Mouse (Mus musculus): ENCODE results near the gene Ltbp1.

The Ltbp1 gene

GRCm38 (mm10) chr17:75005281-75005684, at the start of gene Ltbp1:
TSS of gene Ltbp1 (plus strand) at chr17:75005568.
- peak; percentile 85 for DNase-seq

DNA sequence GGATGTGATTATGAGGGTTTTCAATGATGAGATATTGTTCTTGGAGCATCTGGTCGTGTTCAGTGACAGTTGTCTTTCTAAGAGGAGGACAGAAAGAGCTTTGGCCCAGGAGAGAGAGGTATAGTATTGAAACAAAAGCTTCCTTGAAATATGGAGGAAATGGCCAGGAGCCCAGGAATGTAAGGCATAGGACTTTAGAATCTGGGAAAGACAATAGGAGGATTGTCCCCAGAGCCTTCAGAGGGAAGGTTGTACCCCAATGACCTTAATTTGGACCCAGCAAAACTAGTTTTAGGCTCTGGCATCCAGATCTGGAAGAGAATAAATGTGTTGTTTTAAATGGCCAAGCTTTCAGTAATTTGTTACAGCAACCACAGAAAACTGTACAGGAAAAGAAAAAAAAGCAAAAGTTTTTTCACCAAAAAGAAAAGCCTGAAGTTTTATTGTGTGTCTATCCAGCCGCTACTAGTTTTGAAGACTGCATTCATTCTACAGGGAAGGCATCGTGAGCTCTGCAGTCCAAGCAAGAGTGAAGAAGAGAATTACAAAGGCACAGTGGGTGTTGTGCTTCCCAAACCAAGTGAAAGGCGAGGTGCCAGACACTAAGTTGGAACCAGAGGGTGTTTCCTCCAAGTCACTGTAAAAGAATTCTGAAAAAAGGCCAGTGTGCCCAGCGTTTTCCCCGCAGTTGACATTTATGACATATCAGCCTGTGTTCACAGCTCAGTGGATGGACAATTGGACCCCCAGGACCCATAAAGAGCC, 45.7 kb upstream of the Ltbp1 start:
- peak; percentile 59 for DNase-seq

GRCm38 (mm10) chr17:74963222-74963621, 42.1 kb upstream of the Ltbp1 start:
- DNase-seq, result no peak

DNA sequence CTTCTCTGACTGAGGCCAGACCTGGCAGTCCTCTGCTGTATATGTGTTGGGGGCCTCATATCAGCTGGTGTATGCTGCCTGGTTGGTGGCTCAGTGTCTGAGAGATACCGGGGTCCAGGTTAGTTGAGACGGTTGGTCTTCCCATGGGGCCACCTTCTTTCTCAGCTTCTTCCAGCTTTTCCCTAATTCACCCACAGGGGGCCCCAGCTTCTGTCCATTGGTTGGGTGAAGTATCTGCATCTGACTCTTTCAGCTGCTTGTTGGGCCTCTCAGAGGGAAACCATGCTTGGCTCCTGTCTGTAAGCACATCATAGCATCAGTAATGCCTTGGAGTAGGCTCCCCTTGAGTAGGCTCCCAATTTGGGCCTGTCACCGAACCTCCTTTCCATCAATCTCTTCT, 41.5 kb upstream of the Ltbp1 start:
- DNase-seq, result no peak

DNA sequence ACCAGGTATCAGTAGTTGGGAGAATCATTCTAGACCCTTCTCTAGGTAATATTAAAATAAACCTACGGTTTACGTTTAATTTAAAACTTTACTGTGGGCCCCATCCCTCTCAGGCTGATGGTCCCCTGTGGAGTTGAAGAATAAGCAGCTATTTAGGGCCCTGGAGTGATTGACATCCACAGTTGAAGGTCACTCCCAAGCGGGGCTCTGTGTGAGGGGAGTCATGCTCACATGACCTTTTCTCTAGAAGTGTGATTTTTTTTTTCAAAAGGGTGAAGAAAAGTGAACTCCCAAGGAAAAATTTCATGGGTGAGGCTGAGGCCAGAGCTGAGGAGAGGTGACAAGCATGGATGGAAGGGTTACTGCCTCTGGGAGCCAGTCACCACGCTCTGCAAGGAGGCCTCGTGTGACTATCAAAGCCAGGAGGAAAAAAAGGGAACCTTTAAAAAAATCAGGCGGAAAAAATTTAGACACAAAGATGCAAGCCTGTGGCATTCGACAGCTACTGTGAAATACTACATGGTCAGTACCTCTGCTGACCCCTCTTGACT, 38.0 kb upstream of the Ltbp1 start:
- no peak for DNase-seq

GRCm38 (mm10) chr17:74968152-74968712, 37.1 kb upstream of the Ltbp1 start:
- no peak for DNase-seq

DNA sequence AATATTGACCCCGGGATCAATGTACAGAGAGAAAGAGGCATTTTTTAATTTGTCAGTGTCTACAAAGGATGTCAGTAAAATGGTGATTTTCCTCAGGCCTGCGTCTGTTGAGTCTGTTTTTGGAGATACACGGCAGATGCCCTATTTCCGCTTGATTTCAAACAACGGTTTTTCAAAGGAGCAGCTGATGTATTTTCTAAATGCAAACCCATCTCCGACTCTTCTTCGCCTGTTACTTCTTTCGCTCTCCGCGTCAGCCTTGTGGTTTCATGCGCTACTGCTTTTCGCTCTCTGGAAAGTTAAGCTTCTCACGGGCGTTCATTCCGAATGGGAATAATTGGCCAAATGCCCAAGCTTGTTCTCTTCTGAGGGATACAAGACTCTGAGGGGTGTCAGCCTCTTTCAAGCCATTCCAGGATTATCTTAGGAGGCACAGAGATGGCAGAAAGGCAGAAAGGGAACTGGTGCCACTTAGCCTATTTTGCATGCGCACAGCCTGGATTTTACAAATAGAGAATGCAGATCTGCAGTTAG, 36.6 kb upstream of the Ltbp1 start:
- peak; percentile 60 for DNase-seq

DNA sequence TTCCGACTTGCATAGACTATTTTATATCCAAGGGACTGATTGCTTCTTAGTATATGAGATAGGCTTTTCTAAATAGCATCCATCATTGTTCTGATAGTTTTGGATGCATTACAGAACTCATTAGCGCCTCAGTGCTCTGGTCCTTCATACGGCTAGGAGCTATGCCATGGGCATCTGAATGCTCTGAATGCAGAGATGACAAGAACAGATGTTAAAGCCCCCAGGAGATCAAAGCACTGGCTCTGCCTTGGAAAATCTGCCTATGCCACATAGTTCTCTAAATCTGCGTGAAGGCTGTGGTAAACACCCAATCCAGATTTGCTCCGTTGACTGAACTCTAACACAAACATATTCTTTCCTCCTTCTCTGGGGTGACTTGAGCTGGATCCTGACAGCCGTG, 30.2 kb upstream of the Ltbp1 start:
- no peak for DNase-seq

GRCm38 (mm10) chr17:74976167-74976985, 29.0 kb upstream of the Ltbp1 start:
- no peak for DNase-seq

GRCm38 (mm10) chr17:74979767-74980166, 25.6 kb upstream of the Ltbp1 start:
- DNase-seq, result no peak

- no peak for DNase-seq
Observed at GRCm38 (mm10) chr17:74981703-74982102, 23.7 kb upstream of the Ltbp1 start.

DNA sequence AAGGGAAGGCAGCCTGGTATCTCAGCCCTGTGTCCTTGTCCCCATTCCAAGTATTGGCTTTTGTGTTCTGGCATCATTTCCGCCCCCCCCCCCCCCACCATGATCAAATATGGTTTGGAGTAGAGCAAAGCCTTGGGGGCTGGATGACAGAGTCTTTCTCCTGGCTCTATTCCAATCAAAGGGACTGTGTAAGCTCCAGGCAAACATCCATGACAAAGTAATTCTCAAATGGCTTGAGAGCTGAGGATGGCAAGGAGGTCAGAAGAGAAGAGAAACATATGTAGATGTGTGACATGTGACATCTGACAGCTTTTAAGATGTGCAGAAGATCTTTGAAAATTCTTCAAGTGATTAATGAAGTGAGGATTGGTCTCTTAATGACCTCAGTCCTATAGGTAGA, 22.5 kb upstream of the Ltbp1 start:
- DNase-seq, result no peak

DNA sequence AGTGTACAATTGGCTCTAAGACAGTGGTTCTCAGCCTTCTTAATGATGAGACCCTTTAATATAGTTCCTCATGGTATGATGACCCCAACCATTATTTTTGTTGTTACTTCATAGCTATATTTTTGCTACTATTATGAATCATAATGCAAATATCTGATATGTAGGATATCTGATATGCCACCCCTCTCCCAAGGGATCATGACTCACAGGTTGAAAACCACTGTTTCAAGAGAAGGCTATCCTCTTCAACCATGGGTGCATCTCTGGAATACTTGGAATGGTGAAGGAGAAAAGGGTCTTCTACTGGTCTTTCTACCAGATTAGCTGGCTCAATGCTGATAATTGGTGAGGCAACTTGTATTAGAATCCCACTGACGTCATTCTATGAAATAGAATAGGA, 21.3 kb upstream of the Ltbp1 start:
- no peak for DNase-seq

DNA sequence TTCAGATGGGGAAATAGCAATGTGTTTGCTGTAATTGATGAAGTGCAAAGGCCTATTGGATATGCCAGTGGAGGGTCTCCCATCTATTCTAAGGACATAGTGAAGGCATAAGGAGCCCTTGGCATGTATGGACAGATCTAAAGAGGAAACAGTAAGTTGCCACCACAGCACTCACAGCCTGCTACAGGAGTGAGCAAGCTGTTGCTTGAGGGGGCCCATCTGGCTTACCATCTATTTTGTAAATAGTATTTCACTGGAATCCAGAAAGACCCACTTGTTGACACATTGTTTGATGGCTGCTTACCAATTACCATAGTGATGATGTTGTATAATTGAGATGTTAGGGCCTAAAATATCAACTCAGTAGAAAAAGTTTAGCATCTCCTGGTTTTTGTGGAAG, 20.7 kb upstream of the Ltbp1 start:
- DNase-seq, result no peak

DNA sequence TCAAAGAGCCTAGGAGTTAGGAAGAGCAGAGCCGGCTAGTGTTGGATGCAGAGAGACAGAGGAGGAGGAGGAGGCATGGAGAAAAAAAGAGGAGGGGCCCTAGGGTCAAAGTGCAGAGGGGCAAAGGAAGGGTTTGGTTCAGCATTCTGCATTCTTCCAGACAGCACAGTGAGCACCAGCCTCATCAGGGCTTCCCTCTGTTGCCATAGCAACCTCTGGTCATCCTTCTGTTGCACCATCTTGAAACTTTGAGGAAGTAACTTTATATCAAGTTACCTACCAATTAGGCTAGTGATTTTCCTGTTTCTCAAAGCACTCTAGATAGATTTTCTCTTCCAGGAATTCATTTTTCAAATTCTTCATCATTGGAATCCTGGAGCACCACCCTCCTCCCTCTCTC, 18.3 kb upstream of the Ltbp1 start:
- DNase-seq, result no peak

GRCm38 (mm10) chr17:74989691-74990090, 15.7 kb upstream of the Ltbp1 start:
- no peak for DNase-seq

DNA sequence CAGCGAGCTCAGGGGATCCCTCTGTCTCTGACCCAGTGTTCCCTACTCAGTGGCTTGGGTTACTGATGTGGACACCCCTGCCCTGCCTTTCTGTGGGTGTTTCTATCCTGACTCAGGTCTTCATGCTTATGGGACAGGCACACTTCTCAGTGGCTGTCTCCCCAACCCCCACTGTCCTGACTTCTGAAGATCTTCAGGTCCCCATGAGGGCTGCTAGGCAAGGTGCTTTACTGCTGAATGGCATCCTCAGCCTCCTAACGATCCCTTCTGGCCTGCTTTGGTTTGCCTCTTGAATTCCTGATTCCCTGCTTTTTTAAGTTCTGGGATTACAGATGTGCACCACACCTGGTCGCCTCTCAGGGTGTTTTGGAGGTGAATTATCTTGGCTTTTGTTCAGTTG, 14.8 kb upstream of the Ltbp1 start:
- no peak for DNase-seq

DNA sequence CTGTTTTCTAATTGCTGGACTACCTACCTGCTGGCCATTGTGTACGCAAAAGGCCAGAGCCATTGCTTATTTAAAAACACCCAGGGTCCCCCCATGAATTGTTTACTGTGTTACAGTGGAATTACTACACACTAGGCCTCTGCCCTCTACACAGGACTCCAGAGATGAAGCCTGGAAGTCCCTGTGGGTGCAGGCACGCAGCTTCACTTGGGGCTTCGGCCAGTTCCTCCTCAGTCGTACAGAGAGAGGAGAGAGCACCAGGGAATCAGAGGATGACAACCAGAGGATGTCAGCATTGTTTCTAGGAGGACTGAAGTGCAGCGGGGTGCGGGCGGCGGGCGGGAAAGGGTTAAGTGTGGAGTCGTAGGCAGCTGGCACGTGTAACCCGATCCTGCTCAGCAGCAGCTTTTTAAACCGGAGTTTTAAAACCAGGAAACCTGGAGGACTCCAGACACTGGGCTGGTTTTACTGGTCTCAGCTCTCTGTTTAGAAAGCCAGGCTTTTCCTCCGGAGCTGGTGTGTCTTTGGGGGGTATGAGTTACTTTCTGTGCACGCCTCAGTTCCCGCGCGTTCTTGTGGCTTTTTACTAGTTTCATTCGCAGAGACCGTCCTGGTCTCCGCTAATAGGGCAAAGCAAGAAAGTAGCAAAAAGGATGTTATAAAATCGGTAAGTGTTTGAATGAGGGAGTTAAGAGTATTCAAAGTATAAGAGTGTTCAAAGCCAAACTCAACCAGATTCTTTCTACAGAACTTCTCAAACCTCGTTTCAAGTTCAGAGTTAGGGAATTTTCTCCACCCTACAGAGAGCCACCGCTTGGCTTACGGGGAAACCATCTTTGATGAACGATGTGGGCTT, 11.4 kb upstream of the Ltbp1 start:
- DNase-seq, result peak; percentile 66

- peak; percentile 38 for DNase-seq
Observed at GRCm38 (mm10) chr17:74994582-74994893, 10.8 kb upstream of the Ltbp1 start.

- no peak for DNase-seq
Observed at GRCm38 (mm10) chr17:74995266-74995665, 10.1 kb upstream of the Ltbp1 start.

GRCm38 (mm10) chr17:75000066-75000465, 5.3 kb upstream of the Ltbp1 start:
- no peak for DNase-seq

DNA sequence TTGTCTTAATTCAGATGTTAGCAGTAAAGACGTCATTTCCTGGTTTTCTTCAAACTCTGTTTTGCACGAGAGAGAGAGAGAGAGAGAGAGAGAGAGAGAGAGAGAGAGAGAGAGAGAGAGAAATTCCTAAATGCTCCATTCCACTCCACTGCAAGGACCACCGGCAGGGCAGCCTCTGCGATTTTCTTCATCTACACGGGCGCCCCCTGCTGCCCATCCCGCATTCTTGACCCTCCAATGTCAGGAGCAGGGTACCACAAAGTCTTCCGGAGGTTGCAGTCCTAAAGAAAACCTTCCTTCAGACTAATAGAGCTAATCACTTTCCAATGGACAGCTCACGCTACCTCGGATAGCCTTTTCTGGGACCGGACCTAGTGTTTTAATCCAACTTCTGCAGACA, 548 bp upstream of the Ltbp1 start:
- DNase-seq, result peak; percentile 92

All from retina, postnatal 1 day (tissue).